Mouse (Mus musculus): ENCODE results near the gene Sorcs3. TPM values are rescaled to one million over a fixed set of nuclear protein-coding genes. Genes with fewer than 3 reads are reported as not detected.
A peak's percentile ranks its signal among the peaks of the same experiment; 100 is the strongest.

The Sorcs3 gene
- total RNA-seq (2014; rRNA removed): 25.3 and 33.2 TPM in 2 replicates
- 16.4 and 18.3 TPM in 2 replicates for polyA plus RNA-seq (2015; fragmentation: Nextera tagmentation; extraction: Ambion mirVana)

GRCm38 (mm10) chr19:48205929-48206814 is at the start of gene Sorcs3:
Gene Sorcs3 (plus strand): TSS chr19:48206025.
- H3K27me3 ChIP-seq (ENCODE audit: insufficient read depth, low read length): no peaks in the 10 kb centered on the region; the same call in 1 of the 2 replicates
- WGBS: 1% methylated on average over 67 of the region's 70 CpGs
- no peaks in the 10 kb centered on the region for H3K9me3 ChIP-seq (ENCODE audit: low read length)
- peaks cover 6% of the 10 kb centered on the region; the same call in 1 of the 2 replicates for H3K4me1 ChIP-seq (ENCODE audit: insufficient read depth, low read length)
- peak; percentile 36 for DNase-seq (ENCODE audit: low spot score)
- peak within 1 kb of the TSS; percentile 77 for H3K9ac ChIP-seq (replicated peaks; ENCODE audit: low read length, poor library complexity, severe bottlenecking)
- TF ChIP-seq CTCF (IDR thresholded peaks at IDR 0.05): no peak
- no peaks in the 10 kb centered on the region for H3K36me3 ChIP-seq (ENCODE audit: insufficient read depth, low read length)
- peak within 1 kb of the TSS; percentile 70 for H3K27ac ChIP-seq (ENCODE audit: low read depth, low read length)
- H3K4me2 ChIP-seq (ENCODE audit: low read depth, low read length, poor library complexity, severe bottlenecking): peak within 1 kb of the TSS; percentile 97
- peak within 1 kb of the TSS; percentile 78 for H3K4me3 ChIP-seq (ENCODE audit: low read depth, low read length)
- peak; percentile 55 for ATAC-seq (ENCODE audit: low FRiP score)

GRCm38 (mm10) chr19:48165341-48165740 is 40.5 kb upstream of the Sorcs3 start:
- Histone ChIP-seq H3K9me3 (ENCODE audit: low read length) (no peaks in the 10 kb centered on the region), H3K36me3 (ENCODE audit: insufficient read depth, low read length) (no peaks in the 10 kb centered on the region), H3K27me3 (ENCODE audit: insufficient read depth, low read length) (no peaks in the 10 kb centered on the region), H3K4me2 (ENCODE audit: low read depth, low read length, poor library complexity, severe bottlenecking) (no peak overlapping the region), H3K4me3 (ENCODE audit: low read depth, low read length) (no peak overlapping the region), H3K9ac (replicated peaks; ENCODE audit: low read length, poor library complexity, severe bottlenecking) (no peak overlapping the region), H3K27ac (ENCODE audit: low read depth, low read length) (no peak overlapping the region), H3K4me1 (ENCODE audit: insufficient read depth, low read length) (no peaks in the 10 kb centered on the region)
- 87% methylated on average over 3 of the region's 3 CpGs for WGBS
- ATAC-seq (ENCODE audit: low FRiP score) (no peak), DNase-seq (ENCODE audit: low spot score) (no peak)
- no peak for TF ChIP-seq CTCF (IDR thresholded peaks at IDR 0.05)

DNA sequence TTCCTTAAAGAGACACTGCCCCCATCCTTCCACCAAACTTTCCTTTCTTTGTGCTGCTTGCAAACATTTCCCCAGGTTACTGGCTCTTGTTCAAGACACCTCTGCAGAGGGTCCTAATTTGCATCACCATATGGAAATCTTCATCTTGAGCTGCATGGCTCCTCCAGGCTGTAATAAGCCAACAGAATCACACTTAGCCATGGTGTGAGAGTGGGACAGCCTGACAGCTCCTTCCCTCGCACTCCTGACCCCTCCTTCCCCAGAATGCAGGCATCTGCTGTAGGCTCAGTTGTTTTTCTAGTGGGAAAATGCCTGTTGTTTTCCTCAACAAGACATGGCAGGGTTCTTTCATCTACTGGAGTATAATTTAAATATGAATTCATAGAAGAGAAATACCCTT is 38.7 kb upstream of the Sorcs3 start:
- Histone ChIP-seq H3K9ac (replicated peaks; ENCODE audit: low read length, poor library complexity, severe bottlenecking) (no peak overlapping the region), H3K4me1 (ENCODE audit: insufficient read depth, low read length) (no peaks in the 10 kb centered on the region), H3K9me3 (ENCODE audit: low read length) (no peaks in the 10 kb centered on the region), H3K4me2 (ENCODE audit: low read depth, low read length, poor library complexity, severe bottlenecking) (no peak overlapping the region), H3K27ac (ENCODE audit: low read depth, low read length) (no peak overlapping the region), H3K4me3 (ENCODE audit: low read depth, low read length) (no peak overlapping the region), H3K36me3 (ENCODE audit: insufficient read depth, low read length) (no peaks in the 10 kb centered on the region), H3K27me3 (ENCODE audit: insufficient read depth, low read length) (no peaks in the 10 kb centered on the region)
- DNase-seq (ENCODE audit: low spot score) (peak; percentile 30), ATAC-seq (ENCODE audit: low FRiP score) (no peak)
- WGBS: 61% methylated on average over 1 of the region's 1 CpGs
- no peak for TF ChIP-seq CTCF (IDR thresholded peaks at IDR 0.05)

DNA sequence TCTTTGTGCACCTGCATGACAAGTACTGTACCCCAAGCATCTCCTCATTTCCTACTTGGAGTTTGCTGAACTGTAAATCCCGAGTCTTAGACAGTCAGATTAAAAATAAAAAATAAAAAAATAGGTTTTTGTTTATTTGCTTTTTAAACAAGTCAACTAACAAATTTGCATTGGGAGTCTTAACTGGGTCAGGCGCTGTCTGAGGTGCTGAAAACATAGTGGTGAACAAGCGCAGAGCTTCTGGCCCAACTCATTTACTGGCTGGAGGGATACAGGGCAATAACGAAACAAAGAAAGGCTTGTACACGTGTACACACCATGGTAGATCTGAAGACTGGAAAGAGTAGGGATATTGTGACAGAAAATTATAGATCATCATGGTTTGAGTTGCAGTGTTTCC is 37.5 kb upstream of the Sorcs3 start:
- no peaks in the 10 kb centered on the region for H3K27me3 ChIP-seq (ENCODE audit: insufficient read depth, low read length)
- no peaks in the 10 kb centered on the region for H3K36me3 ChIP-seq (ENCODE audit: insufficient read depth, low read length)
- 65% methylated on average over 5 of the region's 5 CpGs for WGBS
- H3K9ac ChIP-seq (replicated peaks; ENCODE audit: low read length, poor library complexity, severe bottlenecking): no peak overlapping the region
- TF ChIP-seq CTCF (IDR thresholded peaks at IDR 0.05): no peak
- H3K4me3 ChIP-seq (ENCODE audit: low read depth, low read length): no peak overlapping the region
- H3K4me1 ChIP-seq (ENCODE audit: insufficient read depth, low read length): no peaks in the 10 kb centered on the region
- H3K27ac ChIP-seq (ENCODE audit: low read depth, low read length): no peak overlapping the region
- no peak overlapping the region for H3K4me2 ChIP-seq (ENCODE audit: low read depth, low read length, poor library complexity, severe bottlenecking)
- no peaks in the 10 kb centered on the region for H3K9me3 ChIP-seq (ENCODE audit: low read length)
- no peak for ATAC-seq (ENCODE audit: low FRiP score)
- no peak for DNase-seq (ENCODE audit: low spot score)

- no peaks in the 10 kb centered on the region for H3K4me1 ChIP-seq (ENCODE audit: insufficient read depth, low read length)
- ATAC-seq (ENCODE audit: low FRiP score): no peak
- no peak for DNase-seq (ENCODE audit: low spot score)
- H3K27me3 ChIP-seq (ENCODE audit: insufficient read depth, low read length): no peaks in the 10 kb centered on the region
- H3K9ac ChIP-seq (replicated peaks; ENCODE audit: low read length, poor library complexity, severe bottlenecking): no peak overlapping the region
- no peaks in the 10 kb centered on the region for H3K9me3 ChIP-seq (ENCODE audit: low read length)
- H3K4me3 ChIP-seq (ENCODE audit: low read depth, low read length): no peak overlapping the region
- H3K4me2 ChIP-seq (ENCODE audit: low read depth, low read length, poor library complexity, severe bottlenecking): no peak overlapping the region
- H3K27ac ChIP-seq (ENCODE audit: low read depth, low read length): no peak overlapping the region
- H3K36me3 ChIP-seq (ENCODE audit: insufficient read depth, low read length): no peaks in the 10 kb centered on the region
- 73% methylated on average over 4 of the region's 4 CpGs for WGBS
- TF ChIP-seq CTCF (IDR thresholded peaks at IDR 0.05): peak; percentile 42
Observed at GRCm38 (mm10) chr19:48174717-48175116, 31.1 kb upstream of the Sorcs3 start.

DNA sequence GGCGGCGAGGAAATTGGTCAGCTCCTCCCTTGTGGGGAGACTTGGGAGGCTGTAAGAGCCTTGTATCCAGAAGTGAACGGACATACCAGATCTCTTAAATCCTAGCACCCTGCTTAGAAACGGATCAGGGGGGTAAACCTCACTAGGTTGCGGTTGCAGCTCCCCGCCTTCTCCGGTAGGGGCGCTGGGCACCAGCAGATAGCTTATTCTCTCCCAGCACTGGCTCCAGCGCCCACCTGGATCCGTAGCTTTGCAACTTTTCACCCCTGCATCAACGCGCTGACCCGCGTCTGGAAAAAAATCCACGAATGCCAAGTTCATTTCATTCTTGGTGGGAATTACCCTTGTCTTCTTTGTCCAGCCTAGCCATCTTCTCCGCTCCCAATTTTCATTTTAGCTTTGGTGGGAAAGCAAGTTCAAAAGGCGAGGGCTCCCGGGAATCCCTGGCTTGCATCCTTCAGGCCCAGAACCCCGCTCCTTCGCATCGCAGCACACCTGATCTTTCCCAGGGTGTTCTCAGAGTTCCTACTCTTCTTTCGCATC is 1.8 kb upstream of the Sorcs3 start:
- H3K9me3 ChIP-seq (ENCODE audit: low read length): no peaks in the 10 kb centered on the region
- ATAC-seq (ENCODE audit: low FRiP score) (no peak), DNase-seq (ENCODE audit: low spot score) (peak; percentile 83)
- TF ChIP-seq CTCF (IDR thresholded peaks at IDR 0.05): peak; percentile 93
- under 1% methylated on average over 22 of the region's 22 CpGs for WGBS
- H3K27ac ChIP-seq (ENCODE audit: low read depth, low read length): no peak overlapping the region
- H3K27me3 ChIP-seq (ENCODE audit: insufficient read depth, low read length): no peaks in the 10 kb centered on the region
- no peaks in the 10 kb centered on the region for H3K4me1 ChIP-seq (ENCODE audit: insufficient read depth, low read length)
- peak overlapping the region; percentile 97 for H3K4me2 ChIP-seq (ENCODE audit: low read depth, low read length, poor library complexity, severe bottlenecking)
- 0 out of 2 replicates have a peak overlapping the region, but pooled peaks have one; percentile 77 for H3K9ac ChIP-seq (replicated peaks; ENCODE audit: low read length, poor library complexity, severe bottlenecking)
- no peaks in the 10 kb centered on the region for H3K36me3 ChIP-seq (ENCODE audit: insufficient read depth, low read length)
- H3K4me3 ChIP-seq (ENCODE audit: low read depth, low read length): peak overlapping the region; percentile 78

Measured in midbrain, postnatal 0 days (tissue).